Mouse (Mus musculus): ENCODE data around the gene Prss2. TPM values are rescaled to one million over a fixed set of nuclear protein-coding genes. Genes with fewer than 3 reads are reported as not detected.
"Not testable (repeated sequence)": the region's sequence is repeated elsewhere in the genome, so short reads cannot be mapped to it uniquely, and the experiment has no call there.

Gene Prss2
- polyA plus RNA-seq (2015; fragmentation: Nextera tagmentation; extraction: Ambion mirVana) = not detected in 2 replicates

- ATAC-seq (ENCODE audit: insufficient number of reproducible peaks, low FRiP score, low TSS enrichment, low read depth) = no peak
- Histone ChIP-seq H3K27ac (no peak within 1 kb of the TSS), H3K4me2 (no peak within 1 kb of the TSS), H3K4me3 (no peak within 1 kb of the TSS), H3K36me3 (no peaks in the 10 kb centered on the region), H3K9ac (no peak within 1 kb of the TSS), H3K4me1 (no peaks in the 10 kb centered on the region), H3K9me3 (no peaks in the 10 kb centered on the region), H3K27me3 (no peaks in the 10 kb centered on the region)
- 71% methylated on average over 1 of the region's 1 CpGs for WGBS
Observed at GRCm38 (mm10) chr6:41521487-41521886, at the start of gene Prss2. Gene Prss2, plus strand, starts transcription at chr6:41521787.

GRCm38 (mm10) chr6:41499374-41499773, 22.2 kb upstream of the Prss2 start:
- H3K4me3 ChIP-seq = no peak overlapping the region
- H3K27me3 ChIP-seq = no peaks in the 10 kb centered on the region
- no peaks in the 10 kb centered on the region for H3K4me1 ChIP-seq
- no peaks in the 10 kb centered on the region for H3K36me3 ChIP-seq
- H3K27ac ChIP-seq = no peak overlapping the region
- no peak overlapping the region for H3K9ac ChIP-seq
- no peaks in the 10 kb centered on the region for H3K9me3 ChIP-seq
- ATAC-seq (ENCODE audit: insufficient number of reproducible peaks, low FRiP score, low TSS enrichment, low read depth) = no peak
- no peak overlapping the region for H3K4me2 ChIP-seq
- 76% methylated on average over 3 of the region's 3 CpGs for WGBS

- H3K36me3 ChIP-seq = no peaks in the 10 kb centered on the region
- 84% methylated on average over 2 of the region's 2 CpGs for WGBS
- no peak overlapping the region for H3K9ac ChIP-seq
- no peaks in the 10 kb centered on the region for H3K9me3 ChIP-seq
- H3K4me3 ChIP-seq = no peak overlapping the region
- ATAC-seq (ENCODE audit: insufficient number of reproducible peaks, low FRiP score, low TSS enrichment, low read depth) = no peak
- no peak overlapping the region for H3K4me2 ChIP-seq
- no peaks in the 10 kb centered on the region for H3K27me3 ChIP-seq
- H3K27ac ChIP-seq = no peak overlapping the region
- no peaks in the 10 kb centered on the region for H3K4me1 ChIP-seq
Observed at GRCm38 (mm10) chr6:41504915-41505314, 16.7 kb upstream of the Prss2 start.

- Histone ChIP-seq H3K4me1 (no peaks in the 10 kb centered on the region), H3K9me3 (no peaks in the 10 kb centered on the region), H3K27ac (no peak overlapping the region), H3K27me3 (no peaks in the 10 kb centered on the region), H3K9ac (no peak overlapping the region), H3K36me3 (no peaks in the 10 kb centered on the region), H3K4me2 (no peak overlapping the region), H3K4me3 (no peak overlapping the region)
- no peak for ATAC-seq (ENCODE audit: insufficient number of reproducible peaks, low FRiP score, low TSS enrichment, low read depth)
- 63% methylated on average over 6 of the region's 6 CpGs for WGBS
Observed at GRCm38 (mm10) chr6:41505323-41505722, 16.3 kb upstream of the Prss2 start.

GRCm38 (mm10) chr6:41518017-41518524, 3.5 kb upstream of the Prss2 start:
- Histone ChIP-seq H3K4me2 (no peak overlapping the region), H3K4me1 (no peaks in the 10 kb centered on the region), H3K9ac (no peak overlapping the region), H3K4me3 (no peak overlapping the region), H3K27ac (no peak overlapping the region), H3K9me3 (no peaks in the 10 kb centered on the region), H3K27me3 (no peaks in the 10 kb centered on the region), H3K36me3 (no peaks in the 10 kb centered on the region)
- 68% methylated on average over 6 of the region's 6 CpGs for WGBS
- ATAC-seq (ENCODE audit: insufficient number of reproducible peaks, low FRiP score, low TSS enrichment, low read depth) = no peak

GRCm38 (mm10) chr6:41526453-41526852, 4.9 kb downstream of the Prss2 start:
- no peak overlapping the region for H3K9ac ChIP-seq
- no peak overlapping the region for H3K4me3 ChIP-seq
- no peaks in the 10 kb centered on the region for H3K9me3 ChIP-seq
- no peak overlapping the region for H3K27ac ChIP-seq
- no peaks in the 10 kb centered on the region for H3K27me3 ChIP-seq
- no peak overlapping the region for H3K4me2 ChIP-seq
- no peaks in the 10 kb centered on the region for H3K4me1 ChIP-seq
- no peaks in the 10 kb centered on the region for H3K36me3 ChIP-seq
- ATAC-seq (ENCODE audit: insufficient number of reproducible peaks, low FRiP score, low TSS enrichment, low read depth) = no peak

- Histone ChIP-seq H3K4me2 (no peak overlapping the region), H3K4me1 (no peaks in the 10 kb centered on the region), H3K36me3 (no peaks in the 10 kb centered on the region), H3K27me3 (no peaks in the 10 kb centered on the region), H3K9ac (no peak overlapping the region), H3K27ac (no peak overlapping the region), H3K4me3 (no peak overlapping the region), H3K9me3 (no peaks in the 10 kb centered on the region)
- no peak for ATAC-seq (ENCODE audit: insufficient number of reproducible peaks, low FRiP score, low TSS enrichment, low read depth)
- WGBS = 79% methylated on average over 1 of the region's 1 CpGs
Observed at GRCm38 (mm10) chr6:41527402-41527801, 5.8 kb downstream of the Prss2 start.

GRCm38 (mm10) chr6:41529987-41530386, 8.4 kb downstream of the Prss2 start:
- WGBS = 2% methylated on average over 1 of the region's 2 CpGs
- not testable (repeated sequence) for ATAC-seq (ENCODE audit: insufficient number of reproducible peaks, low FRiP score, low TSS enrichment, low read depth); H3K9me3 ChIP-seq; H3K4me3 ChIP-seq; H3K9ac ChIP-seq; H3K4me1 ChIP-seq; H3K27me3 ChIP-seq; H3K27ac ChIP-seq; H3K36me3 ChIP-seq; H3K4me2 ChIP-seq

GRCm38 (mm10) chr6:41532181-41532580, 10.6 kb downstream of the Prss2 start:
- no peak overlapping the region for H3K9ac ChIP-seq
- no peaks in the 10 kb centered on the region for H3K4me1 ChIP-seq
- 76% methylated on average over 4 of the region's 4 CpGs for WGBS
- no peaks in the 10 kb centered on the region for H3K9me3 ChIP-seq
- no peak overlapping the region for H3K4me2 ChIP-seq
- H3K27ac ChIP-seq = no peak overlapping the region
- no peak for ATAC-seq (ENCODE audit: insufficient number of reproducible peaks, low FRiP score, low TSS enrichment, low read depth)
- H3K27me3 ChIP-seq = no peaks in the 10 kb centered on the region
- H3K36me3 ChIP-seq = no peaks in the 10 kb centered on the region
- H3K4me3 ChIP-seq = no peak overlapping the region

GRCm38 (mm10) chr6:41532687-41533284, 11.2 kb downstream of the Prss2 start:
- no peak for ATAC-seq (ENCODE audit: insufficient number of reproducible peaks, low FRiP score, low TSS enrichment, low read depth)
- no peaks in the 10 kb centered on the region for H3K27me3 ChIP-seq
- H3K36me3 ChIP-seq = no peaks in the 10 kb centered on the region
- no peak overlapping the region for H3K9ac ChIP-seq
- H3K4me1 ChIP-seq = no peaks in the 10 kb centered on the region
- H3K4me3 ChIP-seq = no peak overlapping the region
- WGBS = 78% methylated on average over 8 of the region's 8 CpGs
- H3K4me2 ChIP-seq = no peak overlapping the region
- H3K9me3 ChIP-seq = no peaks in the 10 kb centered on the region
- H3K27ac ChIP-seq = no peak overlapping the region

- H3K4me1 ChIP-seq = no peaks in the 10 kb centered on the region
- H3K36me3 ChIP-seq = no peaks in the 10 kb centered on the region
- H3K4me3 ChIP-seq = no peak overlapping the region
- no peaks in the 10 kb centered on the region for H3K9me3 ChIP-seq
- no peak overlapping the region for H3K27ac ChIP-seq
- no peak overlapping the region for H3K4me2 ChIP-seq
- WGBS = 89% methylated on average over 1 of the region's 1 CpGs
- H3K27me3 ChIP-seq = peaks cover 3% of the 10 kb centered on the region; the same call in 1 of the 2 replicates
- H3K9ac ChIP-seq = no peak overlapping the region
- ATAC-seq (ENCODE audit: insufficient number of reproducible peaks, low FRiP score, low TSS enrichment, low read depth) = no peak
Observed at GRCm38 (mm10) chr6:41537376-41537775, 15.8 kb downstream of the Prss2 start.

GRCm38 (mm10) chr6:41538296-41538695, 16.7 kb downstream of the Prss2 start:
- not testable (repeated sequence) for H3K9me3 ChIP-seq; H3K4me2 ChIP-seq; H3K27ac ChIP-seq; H3K4me1 ChIP-seq; H3K4me3 ChIP-seq; ATAC-seq (ENCODE audit: insufficient number of reproducible peaks, low FRiP score, low TSS enrichment, low read depth); H3K9ac ChIP-seq; H3K36me3 ChIP-seq
- WGBS = 76% methylated on average over 6 of the region's 8 CpGs
- peaks cover 11% of the 10 kb centered on the region; the same call in 1 of the 2 replicates for H3K27me3 ChIP-seq

- H3K4me2 ChIP-seq = no peak overlapping the region
- peaks cover 21% of the 10 kb centered on the region; the same call in 1 of the 2 replicates for H3K27me3 ChIP-seq
- H3K4me1 ChIP-seq = peaks cover 8% of the 10 kb centered on the region; the same call in 1 of the 2 replicates
- ATAC-seq (ENCODE audit: insufficient number of reproducible peaks, low FRiP score, low TSS enrichment, low read depth) = no peak
- no peaks in the 10 kb centered on the region for H3K36me3 ChIP-seq
- H3K9me3 ChIP-seq = no peaks in the 10 kb centered on the region
- H3K4me3 ChIP-seq = no peak overlapping the region
- no peak overlapping the region for H3K27ac ChIP-seq
- H3K9ac ChIP-seq = no peak overlapping the region
Observed at GRCm38 (mm10) chr6:41540746-41541145, 19.2 kb downstream of the Prss2 start.

All from limb, embryonic 15.5 days (tissue).